Mouse (Mus musculus) forebrain, embryonic 10.5 days (tissue): Measurements from ENCODE around the gene Tlr5. TPM values are rescaled to one million over a fixed set of nuclear protein-coding genes. Genes with fewer than 3 reads are reported as not detected.

ENCODE experiments used
- DNase-seq: peaks from one replicate; pipeline ENCODE4 v3.0.0-alpha.2; 2017; ENCODE audit warnings: low spot score; ENCODE audit errors: extremely low spot score
- H3K27ac ChIP-seq: fragments of 300-500 bp; sonication (generic); 2 replicates; pipeline ENCODE4 v1.5.1; 2016; ENCODE audit warnings: mild to moderate bottlenecking
- H3K27me3 ChIP-seq: fragments of 300-500 bp; sonication (generic); 2 replicates; pipeline ENCODE4 v1.6.1; 2016; ENCODE audit warnings: mild to moderate bottlenecking; ENCODE audit not compliant: poor library complexity, severe bottlenecking
- H3K36me3 ChIP-seq: fragments of 300-500 bp; sonication (generic); replicated peaks from 2 replicates; pipeline ENCODE4 v1.6.1; 2016; ENCODE audit warnings: mild to moderate bottlenecking, moderate library complexity
- H3K4me1 ChIP-seq: fragments of 300-500 bp; sonication (generic); 2 replicates; pipeline ENCODE4 v1.6.1; 2016
- H3K4me3 ChIP-seq: fragments of 300-500 bp; sonication (generic); 2 replicates; pipeline ENCODE4 v1.5.1; 2016; ENCODE audit warnings: mild to moderate bottlenecking, moderate library complexity
- H3K9me3 ChIP-seq: fragments of 300-500 bp; sonication (generic); 2 replicates; pipeline ENCODE4 v1.6.1; 2016; ENCODE audit warnings: mild to moderate bottlenecking, moderate library complexity
- WGBS: fragments of 180-500 bp; shearing (Covaris S2); methylation state at CpG from one replicate; pipeline ENCODE4 v1.1.7; 2016; 5-methylcytosine and 5-hydroxymethylcytosine counted together
- polyA plus RNA-seq: library from polyadenylated mRNA; unstranded; fragments of >200 nt; fragmentation: Nextera tagmentation; extraction: Ambion mirVana; gene quantifications from 2 replicates; pipeline ENCODE4 v1.2.1, GENCODE M21; 2016

Gene Tlr5
- polyA plus RNA-seq, 1 experiment from 2014 or later: 0.45 TPM

DNA sequence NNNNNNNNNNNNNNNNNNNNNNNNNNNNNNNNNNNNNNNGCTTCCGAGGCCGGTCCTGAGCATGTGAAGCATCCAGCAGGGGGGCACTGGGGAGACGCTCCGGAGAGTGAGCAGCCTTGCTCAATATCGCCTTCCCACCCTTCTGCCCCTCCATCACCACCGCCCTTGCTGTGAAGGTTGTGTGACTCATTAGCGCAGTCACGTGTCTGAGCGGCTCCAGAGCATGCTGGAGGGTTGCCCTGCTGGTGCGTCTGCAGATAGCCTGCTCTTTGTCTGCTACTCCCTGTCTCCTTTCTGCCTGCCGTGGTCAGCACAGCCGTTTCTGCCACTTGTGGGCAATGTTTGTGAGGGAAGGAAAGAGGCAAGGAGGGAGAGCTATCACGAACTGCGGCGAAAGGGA lies 28.4 kb downstream of the Tlr5 start:
- H3K27me3 ChIP-seq: peaks cover 29% of the 10 kb centered on the region
- DNase-seq: peak; percentile 93
- no peaks in the 10 kb centered on the region for H3K9me3 ChIP-seq
- WGBS: under 1% methylated on average over 13 of the region's 15 CpGs
- peaks cover 10% of the 10 kb centered on the region for H3K4me1 ChIP-seq
- peak overlapping the region; percentile 50 for H3K4me3 ChIP-seq
- H3K36me3 ChIP-seq: no peaks in the 10 kb centered on the region
- peak overlapping the region; percentile 88 for H3K27ac ChIP-seq

DNA sequence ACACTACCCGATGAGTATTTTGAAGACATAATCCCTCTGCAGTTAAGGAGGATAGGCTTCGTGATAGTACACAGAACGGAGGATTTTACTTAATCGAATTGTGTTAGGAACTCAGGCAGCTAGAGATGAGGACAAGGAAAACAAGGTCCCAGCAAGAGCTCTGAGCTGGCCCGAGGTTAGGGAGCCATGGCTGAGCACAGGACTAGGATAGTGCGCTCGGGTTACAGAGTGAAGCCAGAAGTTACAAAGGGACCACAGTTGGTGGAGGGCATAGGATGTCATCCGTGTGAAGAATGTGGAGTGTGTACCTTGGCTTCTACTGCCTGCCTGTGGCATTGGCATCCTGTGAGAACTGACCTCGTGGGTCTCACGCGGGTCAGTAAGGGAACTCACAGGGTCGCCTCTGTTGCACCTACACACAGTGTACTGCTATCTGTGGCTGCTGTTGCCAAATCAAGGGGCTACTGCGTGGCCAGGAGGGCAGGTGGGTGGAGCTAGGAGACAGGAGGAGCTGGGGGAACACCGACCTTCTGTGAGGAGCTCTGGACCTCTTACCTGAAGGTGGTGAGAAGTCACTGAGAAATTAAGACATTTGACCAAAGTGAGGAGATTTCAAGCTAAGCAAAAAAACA lies 29.0 kb downstream of the Tlr5 start:
- Histone ChIP-seq H3K27me3 (peaks cover 34% of the 10 kb centered on the region), H3K4me1 (peaks cover 10% of the 10 kb centered on the region), H3K4me3 (peak overlapping the region; percentile 50), H3K9me3 (no peaks in the 10 kb centered on the region), H3K36me3 (no peaks in the 10 kb centered on the region), H3K27ac (peak overlapping the region; percentile 88)
- WGBS: 58% methylated on average over 14 of the region's 14 CpGs
- no peak for DNase-seq

DNA sequence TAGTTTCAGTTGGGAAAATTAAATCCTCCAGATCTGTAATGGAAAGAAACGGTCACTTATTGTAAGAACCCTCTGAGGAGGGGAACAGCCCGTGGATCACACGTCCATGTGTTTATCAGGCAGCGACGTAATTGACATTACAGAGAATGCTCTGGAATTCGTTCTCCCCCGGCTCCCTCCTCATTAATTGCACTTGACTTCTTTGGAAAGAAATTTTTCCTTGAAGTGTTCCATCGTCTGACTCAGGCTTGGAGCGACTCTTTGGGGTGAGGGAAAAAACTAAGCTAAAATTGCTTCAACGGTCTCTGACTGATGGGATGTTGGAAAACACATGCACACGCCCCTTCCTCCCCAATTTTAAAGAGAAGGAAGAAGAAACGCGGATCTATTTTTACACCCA lies 31.7 kb downstream of the Tlr5 start:
- Histone ChIP-seq H3K9me3 (no peaks in the 10 kb centered on the region), H3K27ac (no peak overlapping the region), H3K27me3 (peaks cover 30% of the 10 kb centered on the region), H3K4me3 (no peak overlapping the region), H3K36me3 (no peaks in the 10 kb centered on the region), H3K4me1 (peaks cover 10% of the 10 kb centered on the region)
- no peak for DNase-seq
- 85% methylated on average over 13 of the region's 13 CpGs for WGBS

DNA sequence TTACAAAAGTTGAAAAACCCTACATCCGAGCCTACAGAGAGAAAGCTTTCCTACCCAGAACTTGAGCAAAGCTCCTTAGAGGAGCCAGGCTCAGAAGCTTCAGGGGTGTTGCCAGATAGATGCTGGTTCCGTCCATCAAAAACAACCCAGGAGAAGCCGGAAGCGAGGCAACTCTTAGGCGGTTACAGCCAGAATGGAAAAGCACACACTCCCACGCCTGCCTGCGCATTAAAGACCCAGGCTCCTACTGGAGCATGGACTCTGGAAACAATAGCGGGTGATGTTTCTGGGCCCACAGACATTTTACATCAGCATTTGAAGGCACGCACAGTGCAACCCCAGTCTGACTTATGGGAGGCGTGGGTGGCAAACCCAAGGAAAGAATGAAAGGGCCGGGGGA lies 32.2 kb downstream of the Tlr5 start:
- Histone ChIP-seq H3K4me1 (peaks cover 10% of the 10 kb centered on the region), H3K27ac (no peak overlapping the region), H3K9me3 (no peaks in the 10 kb centered on the region), H3K4me3 (no peak overlapping the region), H3K27me3 (peaks cover 25% of the 10 kb centered on the region), H3K36me3 (no peaks in the 10 kb centered on the region)
- 89% methylated on average over 11 of the region's 11 CpGs for WGBS
- DNase-seq: no peak

DNA sequence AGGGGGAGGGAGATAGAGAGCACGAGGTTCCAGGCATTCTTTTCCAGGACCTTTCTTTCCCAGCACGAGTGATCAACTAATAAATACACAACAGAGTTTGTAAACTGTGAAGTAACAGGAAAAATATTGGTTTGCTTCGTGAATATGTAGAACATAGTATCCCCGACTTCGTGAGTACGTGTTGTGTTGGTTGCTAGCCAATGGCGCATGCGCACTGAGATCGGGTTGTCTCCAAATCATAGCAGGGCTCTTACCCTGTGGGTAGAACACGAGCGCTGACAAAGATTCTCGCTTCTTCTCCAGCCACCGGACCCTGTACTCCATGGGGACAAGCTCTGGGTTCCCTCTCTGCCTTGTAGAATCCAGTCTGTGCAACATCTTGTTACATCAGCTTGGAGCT lies 33.2 kb downstream of the Tlr5 start:
- no peak overlapping the region for H3K27ac ChIP-seq
- WGBS: 91% methylated on average over 13 of the region's 13 CpGs
- H3K27me3 ChIP-seq: peaks cover 17% of the 10 kb centered on the region
- peaks cover 10% of the 10 kb centered on the region for H3K4me1 ChIP-seq
- no peaks in the 10 kb centered on the region for H3K9me3 ChIP-seq
- H3K36me3 ChIP-seq: no peaks in the 10 kb centered on the region
- H3K4me3 ChIP-seq: no peak overlapping the region
- DNase-seq: no peak

DNA sequence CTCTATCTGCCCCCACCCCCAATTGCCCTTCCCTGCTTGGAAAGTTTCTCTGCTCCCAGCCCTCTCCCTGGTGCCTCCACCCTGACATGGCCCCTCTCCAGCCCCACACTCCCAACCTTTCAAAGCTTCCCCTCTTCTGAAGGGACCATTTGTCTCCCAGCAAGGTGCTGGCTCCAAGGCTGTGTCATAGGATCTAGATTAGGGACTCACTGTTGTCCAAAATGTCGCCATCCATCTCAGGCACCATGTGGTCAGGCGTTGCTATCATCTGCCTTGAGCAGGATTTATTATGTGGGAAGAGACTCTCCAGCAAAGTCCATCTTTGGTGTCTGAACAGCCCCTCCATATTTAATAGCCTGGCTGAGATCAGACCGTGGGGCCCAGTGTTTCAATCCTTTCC lies 34.1 kb downstream of the Tlr5 start:
- DNase-seq: no peak
- no peak overlapping the region for H3K4me3 ChIP-seq
- H3K4me1 ChIP-seq: peaks cover 3% of the 10 kb centered on the region
- H3K27ac ChIP-seq: no peak overlapping the region
- 84% methylated on average over 3 of the region's 3 CpGs for WGBS
- no peaks in the 10 kb centered on the region for H3K9me3 ChIP-seq
- H3K36me3 ChIP-seq: no peaks in the 10 kb centered on the region
- peaks cover 15% of the 10 kb centered on the region for H3K27me3 ChIP-seq

DNA sequence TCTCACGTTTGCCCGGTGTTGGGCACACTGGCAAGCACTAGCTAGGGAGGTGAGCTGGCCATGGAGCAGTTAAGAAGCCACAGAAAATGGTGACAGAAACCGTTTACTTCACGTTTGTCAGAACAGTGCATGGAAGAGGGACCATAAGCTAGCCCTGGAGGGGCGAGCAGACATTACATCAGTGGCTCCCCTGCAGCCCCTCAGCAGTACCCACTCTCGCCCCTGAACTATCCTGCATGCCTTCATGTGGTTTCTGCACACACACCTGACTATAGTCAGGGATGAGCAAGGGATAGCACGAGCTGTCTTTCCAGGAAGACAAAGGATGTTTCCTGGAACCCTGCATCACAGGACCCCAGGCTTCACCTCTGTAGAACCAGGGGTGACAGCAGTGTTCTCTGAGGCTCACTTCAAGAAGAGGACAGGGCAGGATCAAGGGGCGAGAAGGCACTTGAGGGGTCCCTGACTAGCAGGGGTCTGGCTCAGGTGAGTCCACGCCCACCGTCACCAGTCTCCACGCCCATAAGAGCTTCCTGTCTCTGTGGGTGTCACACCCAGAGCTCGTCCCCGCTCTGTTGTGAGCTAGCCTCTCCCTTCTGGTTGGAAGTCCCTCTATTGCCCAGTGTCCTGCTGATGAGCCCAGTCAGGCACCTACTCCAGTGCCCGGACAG lies 35.6 kb downstream of the Tlr5 start:
- WGBS: 78% methylated on average over 14 of the region's 14 CpGs
- no peaks in the 10 kb centered on the region for H3K9me3 ChIP-seq
- no peak overlapping the region for H3K27ac ChIP-seq
- H3K4me3 ChIP-seq: no peak overlapping the region
- H3K27me3 ChIP-seq: 0 out of 2 replicates have a peak, but pooled peaks cover 6% of the 10 kb centered on the region
- H3K4me1 ChIP-seq: no peaks in the 10 kb centered on the region
- no peaks in the 10 kb centered on the region for H3K36me3 ChIP-seq
- no peak for DNase-seq

DNA sequence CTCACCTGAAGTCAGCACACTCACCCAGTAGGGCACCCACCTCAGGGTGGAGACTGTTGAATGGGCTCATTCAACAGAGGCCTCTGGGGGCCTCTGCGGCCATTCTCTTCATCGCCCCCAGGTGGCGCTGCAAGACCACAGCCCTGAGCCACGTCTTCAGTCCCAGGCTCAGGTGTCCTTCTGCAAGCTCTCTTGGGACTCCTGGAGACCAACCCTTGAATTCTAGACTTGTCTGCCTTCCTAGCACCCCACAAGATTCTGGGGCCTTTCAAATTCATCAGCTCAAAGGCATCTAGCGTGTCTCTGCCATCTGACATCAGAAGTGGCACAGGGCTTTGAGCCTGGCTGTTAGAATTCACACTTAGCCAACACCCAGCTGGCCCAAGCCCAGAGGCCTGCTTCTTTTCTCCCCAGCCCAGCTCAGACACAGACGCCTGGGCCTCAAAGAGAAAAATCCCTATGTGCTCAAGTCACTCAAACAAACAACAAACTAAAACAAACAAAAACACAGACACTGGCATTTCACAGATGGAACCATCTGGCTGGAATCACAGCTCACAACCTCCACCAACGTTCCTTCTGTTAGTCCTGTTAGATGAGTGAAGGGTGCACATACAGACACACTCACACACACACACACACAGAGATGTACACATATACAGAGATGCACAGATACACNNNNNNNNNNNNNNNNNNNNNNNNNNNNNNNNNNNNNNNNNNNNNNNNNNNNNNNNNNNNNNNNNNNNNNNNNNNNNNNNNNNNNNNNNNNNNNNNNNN lies 36.6 kb downstream of the Tlr5 start:
- peak; percentile 60 for DNase-seq
- WGBS: 18% methylated on average over 7 of the region's 7 CpGs
- Histone ChIP-seq H3K36me3 (no peaks in the 10 kb centered on the region), H3K4me1 (no peaks in the 10 kb centered on the region), H3K4me3 (no peak overlapping the region), H3K27ac (no peak overlapping the region), H3K27me3 (0 out of 2 replicates have a peak, but pooled peaks cover 6% of the 10 kb centered on the region), H3K9me3 (no peaks in the 10 kb centered on the region)

Other genes starting within 250 kb of the Tlr5 start
- not detected in 2 replicates for gene Ccdc185, start 205.6 kb upstream of the Tlr5 start, polyA plus RNA-seq
- gene Susd4, start 190.9 kb upstream of the Tlr5 start, polyA plus RNA-seq: 10.5 and 13.9 TPM in 2 replicates